Mouse (Mus musculus) neural tube, embryonic 11.5 days (tissue): ENCODE measurements around the gene Prpf8. TPM values are rescaled to one million over a fixed set of nuclear protein-coding genes. Genes with fewer than 3 reads are reported as not detected.

Source experiments
- ATAC-seq: fragments of 200-750 bp; cut with Nextera tagmentation; 2 replicates; pipeline ENCODE4 v1.8.0; 2017; ENCODE audit warnings: moderate number of reproducible peaks, mild to moderate bottlenecking, moderate TSS enrichment, moderate library complexity; ENCODE audit not compliant: insufficient read depth, low FRiP score, low TSS enrichment
- DNase-seq: peaks from one replicate; pipeline ENCODE4 v3.0.0-alpha.2; 2015; ENCODE audit warnings: low spot score
- H3K27ac ChIP-seq: fragments of 300-500 bp; sonication (generic); 2 replicates; pipeline ENCODE4 v1.5.1; 2014; ENCODE audit warnings: low read depth, mild to moderate bottlenecking, low read length
- H3K27me3 ChIP-seq: fragments of 300-500 bp; sonication (generic); 2 replicates; pipeline ENCODE4 v1.6.1; 2014; ENCODE audit warnings: mild to moderate bottlenecking, low read length, mixed read lengths; ENCODE audit not compliant: control insufficient read depth, insufficient read depth
- H3K36me3 ChIP-seq: fragments of 300-500 bp; sonication (generic); 2 replicates; pipeline ENCODE4 v1.6.1; 2014; ENCODE audit warnings: mild to moderate bottlenecking, low read length, moderate library complexity, mixed read lengths; ENCODE audit not compliant: control insufficient read depth, insufficient read depth
- H3K4me1 ChIP-seq: fragments of 300-500 bp; sonication (generic); 2 replicates; pipeline ENCODE4 v1.6.1; 2014; ENCODE audit warnings: low read length, mixed read lengths; ENCODE audit not compliant: control insufficient read depth, insufficient read depth
- H3K4me2 ChIP-seq: fragments of 300-500 bp; sonication (generic); 2 replicates; pipeline ENCODE4 v1.6.1; 2014; ENCODE audit warnings: low read depth, mild to moderate bottlenecking, moderate library complexity
- H3K4me3 ChIP-seq: fragments of 300-500 bp; sonication (generic); 2 replicates; pipeline ENCODE4 v1.5.1; 2014; ENCODE audit warnings: low read depth, low read length
- H3K9ac ChIP-seq: fragments of 300-500 bp; sonication (generic); 2 replicates; pipeline ENCODE4 v1.6.1; 2014; ENCODE audit warnings: mild to moderate bottlenecking, low read length
- H3K9me3 ChIP-seq: fragments of 300-500 bp; sonication (generic); 2 replicates; pipeline ENCODE4 v1.6.1; 2016; ENCODE audit warnings: low read length; ENCODE audit not compliant: control insufficient read depth
- WGBS: fragments of 180-500 bp; shearing (Covaris S2); extraction: QIAGEN DNeasy Blood & Tissue Kit; methylation state at CpG from one replicate; pipeline ENCODE4 v1.1.7; 2014; 5-methylcytosine and 5-hydroxymethylcytosine counted together
- polyA plus RNA-seq: library from polyadenylated mRNA; unstranded; fragments of >200 nt; fragmentation: Nextera tagmentation; extraction: Ambion mirVana; gene quantifications from 2 replicates; pipeline ENCODE4 v1.2.1, GENCODE M21; 2014

The Prpf8 gene
- polyA plus RNA-seq, 1 experiment from 2014 or later: 123 TPM

- Histone ChIP-seq H3K9me3 (no peaks in the 10 kb centered on the region), H3K4me2 (no peak overlapping the region), H3K27ac (no peak overlapping the region), H3K27me3 (no peaks in the 10 kb centered on the region), H3K4me3 (no peak overlapping the region), H3K36me3 (no peaks in the 10 kb centered on the region), H3K4me1 (no peaks in the 10 kb centered on the region), H3K9ac (no peak overlapping the region)
- WGBS: 87% methylated on average over 4 of the region's 4 CpGs
- ATAC-seq (no peak), DNase-seq (no peak)
These were observed 35.0 kb downstream of the Prpf8 start for GRCm38 (mm10) chr11:75521609-75522008.

- H3K4me1 ChIP-seq: no peaks in the 10 kb centered on the region
- H3K9ac ChIP-seq: no peak overlapping the region
- no peak overlapping the region for H3K4me3 ChIP-seq
- DNase-seq (no peak), ATAC-seq (no peak)
- H3K27ac ChIP-seq: no peak overlapping the region
- no peaks in the 10 kb centered on the region for H3K27me3 ChIP-seq
- no peaks in the 10 kb centered on the region for H3K9me3 ChIP-seq
- 86% methylated on average over 2 of the region's 2 CpGs for WGBS
- no peak overlapping the region for H3K4me2 ChIP-seq
- H3K36me3 ChIP-seq: no peaks in the 10 kb centered on the region
These were observed 36.2 kb downstream of the Prpf8 start for GRCm38 (mm10) chr11:75522793-75523192.

GRCm38 (mm10) chr11:75525531-75526125 is 39.0 kb downstream of the Prpf8 start:
- no peak for ATAC-seq
- Histone ChIP-seq H3K9me3 (no peaks in the 10 kb centered on the region), H3K36me3 (no peaks in the 10 kb centered on the region), H3K9ac (no peak overlapping the region), H3K27me3 (no peaks in the 10 kb centered on the region), H3K4me3 (no peak overlapping the region), H3K4me2 (no peak overlapping the region), H3K27ac (no peak overlapping the region), H3K4me1 (no peaks in the 10 kb centered on the region)
- DNase-seq: no peak
- WGBS: 81% methylated on average over 15 of the region's 15 CpGs

- Histone ChIP-seq H3K27ac (no peak overlapping the region), H3K4me1 (no peaks in the 10 kb centered on the region), H3K36me3 (no peaks in the 10 kb centered on the region), H3K27me3 (no peaks in the 10 kb centered on the region), H3K4me2 (no peak overlapping the region), H3K9ac (no peak overlapping the region), H3K9me3 (no peaks in the 10 kb centered on the region), H3K4me3 (no peak overlapping the region)
- 86% methylated on average over 6 of the region's 6 CpGs for WGBS
- DNase-seq (no peak), ATAC-seq (no peak)
These were observed 40.3 kb downstream of the Prpf8 start for GRCm38 (mm10) chr11:75526943-75527342.

- 56% methylated on average over 4 of the region's 4 CpGs for WGBS
- no peaks in the 10 kb centered on the region for H3K36me3 ChIP-seq
- H3K27ac ChIP-seq: no peak overlapping the region
- H3K4me2 ChIP-seq: no peak overlapping the region
- ATAC-seq (no peak), DNase-seq (no peak)
- H3K27me3 ChIP-seq: no peaks in the 10 kb centered on the region
- no peaks in the 10 kb centered on the region for H3K9me3 ChIP-seq
- H3K9ac ChIP-seq: no peak overlapping the region
- H3K4me3 ChIP-seq: no peak overlapping the region
- peaks cover 5% of the 10 kb centered on the region; the same call in 1 of the 2 replicates for H3K4me1 ChIP-seq
These were observed 43.2 kb downstream of the Prpf8 start for GRCm38 (mm10) chr11:75529771-75530170.

- no peaks in the 10 kb centered on the region for H3K36me3 ChIP-seq
- H3K4me1 ChIP-seq: peaks cover 5% of the 10 kb centered on the region; the same call in 1 of the 2 replicates
- DNase-seq (peak; percentile 96), ATAC-seq (0 out of 2 replicates have a peak, but pooled peaks have one; percentile 37)
- peak overlapping the region; percentile 97 for H3K9ac ChIP-seq
- H3K27ac ChIP-seq: peak overlapping the region; percentile 92; the same call in 1 of the 2 replicates
- peak overlapping the region; percentile 80 for H3K4me3 ChIP-seq
- peak overlapping the region; percentile 100 for H3K4me2 ChIP-seq
- no peaks in the 10 kb centered on the region for H3K9me3 ChIP-seq
- WGBS: under 1% methylated on average over 10 of the region's 10 CpGs
- H3K27me3 ChIP-seq: no peaks in the 10 kb centered on the region
These were observed 43.7 kb downstream of the Prpf8 start for GRCm38 (mm10) chr11:75530325-75530724.

GRCm38 (mm10) chr11:75530845-75531373 is 44.3 kb downstream of the Prpf8 start:
- no peaks in the 10 kb centered on the region for H3K9me3 ChIP-seq
- under 1% methylated on average over 31 of the region's 31 CpGs for WGBS
- ATAC-seq (peak; percentile 41), DNase-seq (no peak)
- peak overlapping the region; percentile 97 for H3K9ac ChIP-seq
- no peaks in the 10 kb centered on the region for H3K36me3 ChIP-seq
- peak overlapping the region; percentile 92 for H3K27ac ChIP-seq
- H3K4me2 ChIP-seq: peak overlapping the region; percentile 100
- H3K4me3 ChIP-seq: peak overlapping the region; percentile 80
- no peaks in the 10 kb centered on the region for H3K27me3 ChIP-seq
- peaks cover 9% of the 10 kb centered on the region; the same call in 1 of the 2 replicates for H3K4me1 ChIP-seq

- under 1% methylated on average over 62 of the region's 62 CpGs for WGBS
These were observed 45.0 kb downstream of the Prpf8 start, which contains the start of gene Slc43a2 for GRCm38 (mm10) chr11:75531469-75532242. Gene Slc43a2, plus strand, starts transcription at chr11:75531694.

More at GRCm38 (mm10) chr11:75531469-75532242, 45.0 kb downstream of the Prpf8 start, which contains the start of gene Slc43a2:
- H3K4me2 ChIP-seq: peak within 1 kb of the TSS; percentile 100
- peak within 1 kb of the TSS; percentile 97 for H3K9ac ChIP-seq
- DNase-seq (peak; percentile 98), ATAC-seq (peak; percentile 94)
- no peaks in the 10 kb centered on the region for H3K9me3 ChIP-seq
- H3K27ac ChIP-seq: peak within 1 kb of the TSS; percentile 92
- H3K27me3 ChIP-seq: no peaks in the 10 kb centered on the region
- H3K4me3 ChIP-seq: peak within 1 kb of the TSS; percentile 80
- H3K4me1 ChIP-seq: peaks cover 9% of the 10 kb centered on the region; the same call in 1 of the 2 replicates
- no peaks in the 10 kb centered on the region for H3K36me3 ChIP-seq
